In the genomic region with DNA sequence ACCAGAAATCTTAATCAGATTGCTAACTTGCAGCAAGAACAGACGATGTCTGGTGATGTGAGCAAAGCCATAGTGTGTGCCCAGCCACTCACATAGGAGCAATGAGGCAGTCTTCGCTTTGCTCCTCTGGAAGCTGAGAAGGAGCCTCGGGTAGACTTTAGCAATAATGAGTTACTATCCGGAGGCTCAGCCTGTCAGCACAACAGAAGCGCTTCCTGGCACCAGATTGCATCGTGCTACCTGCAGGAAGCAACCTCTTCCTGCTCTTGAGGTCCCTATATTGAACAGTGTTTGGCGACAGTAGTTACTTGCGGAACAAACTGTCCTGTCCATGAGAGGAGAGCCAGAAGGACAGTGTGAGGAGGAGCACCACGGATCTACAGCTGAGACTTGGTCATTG, we compare ENCODE assay signal across 31 mouse cellular contexts. TPM values are rescaled to one million over a fixed set of nuclear protein-coding genes. Genes with fewer than 3 reads are reported as not detected.
DNase-seq lines count a peak whose midpoint lies in the region; ATAC-seq lines count a peak whose summit lies in the region.
"Had no signal": no experiment of that assay in that cellular context is flagged by ENCODE, and none has a peak within 500 bp of the region (broad histone marks: within the 10 kb centered on the region; RNA-seq: fewer than 3 reads in every experiment).

No protein-coding gene starts in this region.

- H3K4me3 ChIP-seq in midbrain, embryonic 11.5 days (ENCODE audit: low read depth, low read length), result no peak overlapping the region
- H3K4me3 ChIP-seq in midbrain, embryonic 14.5 days (replicated peaks; ENCODE audit: low read depth, low read length), result no peak overlapping the region
- H3K4me3 ChIP-seq: embryonic facial prominence, embryonic 10.5 days; heart, embryonic 12.5 days; hindbrain, embryonic 13.5 days; kidney, embryonic 15.5 days; limb, embryonic 15.5 days; liver, embryonic 15.5 days; midbrain, embryonic 15.5 days; neural tube, embryonic 13.5 days had no signal

- peak; percentile 8 for DNase-seq in kidney, postnatal 14 days
- DNase-seq in kidney, postnatal 10 days, result no peak
- peak; percentile 79 for DNase-seq in midbrain, embryonic 11.5 days (ENCODE audit: low spot score, missing footprints)
- no peak for DNase-seq in midbrain, embryonic 14.5 days
- no peak for DNase-seq in embryo, embryonic 11 days
- DNase-seq: adrenal gland, adult 8-10 months; B cell, adult 2 months; cerebellum, adult 2 months; cerebellum, postnatal 36 days; gastrocnemius, postnatal 10 days; heart, adult 18-20 months; heart, postnatal 10 days; kidney, adult 11 months; left cerebral cortex, postnatal 4 days; retina, postnatal 1 day; right cerebral cortex, postnatal 25 days; spleen, adult 18-20 months had no signal

- WGBS in midbrain, embryonic 11.5 days, result 67% methylated on average over 9 of the region's 9 CpGs
- WGBS in midbrain, embryonic 14.5 days, result 69% methylated on average over 9 of the region's 9 CpGs

- H3K36me3 ChIP-seq in midbrain, embryonic 11.5 days (ENCODE audit: control insufficient read depth, insufficient read depth, low read length), result no peaks in the 10 kb centered on the region
- no peaks in the 10 kb centered on the region for H3K36me3 ChIP-seq in midbrain, embryonic 14.5 days (ENCODE audit: control insufficient read depth, insufficient read depth, low read length)
- H3K36me3 ChIP-seq: embryonic facial prominence, embryonic 10.5 days; heart, embryonic 12.5 days; hindbrain, embryonic 13.5 days; kidney, embryonic 15.5 days; limb, embryonic 15.5 days; liver, embryonic 15.5 days; midbrain, embryonic 15.5 days; neural tube, embryonic 13.5 days had no signal

- H3K4me1 ChIP-seq in midbrain, embryonic 11.5 days (ENCODE audit: control insufficient read depth, insufficient read depth, low read length), result no peaks in the 10 kb centered on the region
- 0 out of 2 replicates have a peak, but pooled peaks cover 1% of the 10 kb centered on the region for H3K4me1 ChIP-seq in midbrain, embryonic 14.5 days (ENCODE audit: control insufficient read depth, insufficient read depth, low read length)
- H3K4me1 ChIP-seq: limb, embryonic 15.5 days; midbrain, embryonic 15.5 days had no signal

- no peak overlapping the region for H3K4me2 ChIP-seq in midbrain, embryonic 11.5 days
- H3K4me2 ChIP-seq in midbrain, embryonic 14.5 days (ENCODE audit: low read length), result no peak overlapping the region
- H3K4me2 ChIP-seq: heart, embryonic 12.5 days; hindbrain, embryonic 13.5 days; kidney, embryonic 15.5 days; limb, embryonic 15.5 days; liver, embryonic 15.5 days; midbrain, embryonic 15.5 days; neural tube, embryonic 13.5 days had no signal

- no peak for ATAC-seq in midbrain, embryonic 11.5 days (ENCODE audit: low FRiP score)
- no peak for ATAC-seq in midbrain, embryonic 14.5 days (ENCODE audit: low FRiP score, low TSS enrichment)
- ATAC-seq in common myeloid progenitor, adult 5-6 weeks (replicated peaks; ENCODE audit: low read depth, poor library complexity, severe bottlenecking), result peak; percentile 40
- peak; percentile 41 for ATAC-seq in megakaryocyte progenitor cell, adult 5-6 weeks (replicated peaks; ENCODE audit: poor library complexity)
- ATAC-seq: activated CD4-positive, CD25-positive, alpha-beta regulatory T cell, adult 4 months; forebrain, embryonic 16.5 days; midbrain, embryonic 15.5 days had no signal

- H3K27me3 ChIP-seq in midbrain, embryonic 11.5 days (ENCODE audit: control insufficient read depth, insufficient read depth, low read length), result no peaks in the 10 kb centered on the region
- H3K27me3 ChIP-seq in midbrain, embryonic 14.5 days (ENCODE audit: control insufficient read depth, insufficient read depth, low read length), result no peaks in the 10 kb centered on the region
- H3K27me3 ChIP-seq: hindbrain, embryonic 13.5 days; kidney, embryonic 15.5 days; liver, embryonic 15.5 days; midbrain, embryonic 15.5 days; neural tube, embryonic 13.5 days had no signal

- no peak overlapping the region for H3K9ac ChIP-seq in midbrain, embryonic 11.5 days (ENCODE audit: low read length)
- no peak overlapping the region for H3K9ac ChIP-seq in midbrain, embryonic 14.5 days (replicated peaks; ENCODE audit: low read length)
- H3K9ac ChIP-seq: heart, embryonic 12.5 days; hindbrain, embryonic 13.5 days; kidney, embryonic 15.5 days; limb, embryonic 15.5 days; liver, embryonic 15.5 days; midbrain, embryonic 15.5 days; neural tube, embryonic 13.5 days had no signal

- no peaks in the 10 kb centered on the region for H3K9me3 ChIP-seq in midbrain, embryonic 11.5 days (ENCODE audit: control insufficient read depth, low read length)
- H3K9me3 ChIP-seq in midbrain, embryonic 14.5 days (ENCODE audit: control insufficient read depth, low read length), result no peaks in the 10 kb centered on the region
- H3K9me3 ChIP-seq: embryonic facial prominence, embryonic 10.5 days; heart, embryonic 12.5 days; hindbrain, embryonic 13.5 days; limb, embryonic 15.5 days; liver, embryonic 15.5 days; midbrain, embryonic 15.5 days; neural tube, embryonic 13.5 days had no signal

- H3K27ac ChIP-seq in midbrain, embryonic 11.5 days (ENCODE audit: low read depth, low read length), result no peak overlapping the region
- no peak overlapping the region for H3K27ac ChIP-seq in midbrain, embryonic 14.5 days (replicated peaks; ENCODE audit: low read depth, low read length)
- H3K27ac ChIP-seq: embryonic facial prominence, embryonic 10.5 days; hindbrain, embryonic 13.5 days; kidney, embryonic 15.5 days; limb, embryonic 15.5 days; liver, embryonic 15.5 days; midbrain, embryonic 15.5 days; neural tube, embryonic 13.5 days had no signal

RNA-seq across cellular contexts. Expression of gene Hspb3, which starts 28.2 kb away (rescaled TPM):
- polyA plus RNA-seq in midbrain, embryonic 11.5 days (2014; fragmentation: Nextera tagmentation; extraction: Ambion mirVana), result not detected in 2 replicates
- polyA plus RNA-seq in midbrain, embryonic 14.5 days (2014; fragmentation: Nextera tagmentation; extraction: Ambion mirVana), result 0.29 TPM in 1 of 2 replicates, not detected in the other
- total RNA-seq in common myeloid progenitor, adult 5-6 weeks (2017), result not detected in 2 replicates
- not detected in 2 replicates for total RNA-seq in megakaryocyte progenitor cell, adult 5-6 weeks (2015)
- not detected in 2 replicates for total RNA-seq in megakaryocyte progenitor cell, adult 5-6 weeks (2017)
- total RNA-seq: adrenal gland, adult 8-10 months had no signal
- polyA plus RNA-seq: activated CD4-positive, CD25-positive, alpha-beta regulatory T cell, adult 4 months; embryonic facial prominence, embryonic 10.5 days; hindbrain, embryonic 13.5 days; large intestine, adult 2 months; midbrain, embryonic 15.5 days; testis, adult 2 months had no signal

Comparison
In these comparisons a context has a peak if more than half of its experiments do, and no peak if none do; other contexts are left out.
1. DNase-seq: peak in kidney, postnatal 14 days (single experiment) and midbrain, embryonic 11.5 days (single experiment); none in kidney, postnatal 10 days (single experiment), midbrain, embryonic 14.5 days (single experiment) and embryo, embryonic 11 days (single experiment).
2. ATAC-seq: peak in common myeloid progenitor, adult 5-6 weeks (single experiment) and megakaryocyte progenitor cell, adult 5-6 weeks (single experiment); none in midbrain, embryonic 11.5 days (single experiment) and midbrain, embryonic 14.5 days (single experiment).